Mouse (Mus musculus): ENCODE results near the gene Hist1h2bj. TPM values are rescaled to one million over a fixed set of nuclear protein-coding genes. Genes with fewer than 3 reads are reported as not detected.
"Not testable (repeated sequence)": the region's sequence is repeated elsewhere in the genome, so short reads cannot be mapped to it uniquely, and the experiment has no call there.

Hist1h2bj gene
- polyA plus RNA-seq, 1 experiment from 2014 or later = 2.5 TPM

- Histone ChIP-seq H3K9me3 (ENCODE audit: control insufficient read depth, low read length) (no peaks in the 10 kb centered on the region), H3K9ac (ENCODE audit: low read depth, low read length) (peak overlapping the region; percentile 54), H3K4me1 (ENCODE audit: control insufficient read depth, insufficient read depth, low read depth, low read length) (peaks cover 19% of the 10 kb centered on the region), H3K27me3 (replicated peaks; ENCODE audit: control insufficient read depth, insufficient read depth, low read length) (no peaks in the 10 kb centered on the region), H3K36me3 (ENCODE audit: control insufficient read depth, insufficient read depth, low read length) (no peaks in the 10 kb centered on the region), H3K4me3 (ENCODE audit: low read length) (peak overlapping the region; percentile 45), H3K4me2 (ENCODE audit: low read length) (peak overlapping the region; percentile 77), H3K27ac (ENCODE audit: low read depth, low read length) (peak overlapping the region; percentile 51; the same call in 1 of the 2 replicates)
- 2% methylated on average over 17 of the region's 23 CpGs for WGBS
- ATAC-seq = no peak
Observed at GRCm38 (mm10) chr13:22036149-22036956, 6.7 kb upstream of the Hist1h2bj start.

DNA sequence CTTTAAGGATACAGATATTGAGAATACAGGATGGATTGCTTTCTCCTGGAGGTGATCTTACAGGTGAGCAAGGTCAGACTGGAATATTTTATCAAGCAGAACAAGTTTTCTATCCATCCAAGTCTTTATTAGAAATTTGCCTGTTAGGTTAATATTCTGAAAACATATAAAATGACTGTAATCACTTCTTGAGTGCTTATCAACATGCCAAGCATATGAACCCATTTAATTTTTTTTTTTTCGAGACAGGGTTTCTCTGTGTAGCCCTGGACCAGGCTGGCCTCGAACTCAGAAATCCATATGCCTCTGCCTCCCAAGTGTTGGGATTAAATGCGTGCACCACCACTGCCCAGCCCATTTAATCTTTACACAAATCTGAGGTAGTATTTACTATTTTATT lies 6.0 kb upstream of the Hist1h2bj start:
- Histone ChIP-seq H3K27me3 (replicated peaks; ENCODE audit: control insufficient read depth, insufficient read depth, low read length) (no peaks in the 10 kb centered on the region), H3K27ac (ENCODE audit: low read depth, low read length) (no peak overlapping the region), H3K4me3 (ENCODE audit: low read length) (no peak overlapping the region), H3K36me3 (ENCODE audit: control insufficient read depth, insufficient read depth, low read length) (no peaks in the 10 kb centered on the region), H3K9me3 (ENCODE audit: control insufficient read depth, low read length) (no peaks in the 10 kb centered on the region), H3K4me2 (ENCODE audit: low read length) (no peak overlapping the region; the same call in 1 of the 2 replicates), H3K9ac (ENCODE audit: low read depth, low read length) (no peak overlapping the region), H3K4me1 (ENCODE audit: control insufficient read depth, insufficient read depth, low read depth, low read length) (peaks cover 23% of the 10 kb centered on the region)
- ATAC-seq = no peak
- WGBS = 64% methylated on average over 3 of the region's 3 CpGs

DNA sequence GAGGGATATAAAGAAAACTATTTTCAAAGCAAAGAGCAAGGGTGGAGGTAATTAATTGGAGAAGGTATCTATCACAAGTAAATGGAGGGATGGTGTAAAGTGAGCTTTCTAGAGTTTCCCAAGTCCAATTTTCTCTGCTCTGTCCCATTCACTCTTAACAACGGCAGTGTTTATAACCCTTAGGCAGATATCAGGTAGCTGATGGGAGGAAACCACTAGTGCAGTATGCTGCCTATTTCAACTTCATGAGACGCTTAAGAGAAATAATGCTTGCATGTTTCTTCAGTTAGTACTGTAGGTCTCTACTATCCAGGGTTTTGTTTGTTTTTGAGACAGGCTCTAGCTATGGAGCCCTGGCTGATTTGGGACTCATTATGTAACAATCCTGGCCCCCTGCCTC lies 5.6 kb upstream of the Hist1h2bj start:
- Histone ChIP-seq H3K27ac (ENCODE audit: low read depth, low read length) (no peak overlapping the region), H3K4me2 (ENCODE audit: low read length) (no peak overlapping the region)
- 86% methylated on average over 2 of the region's 2 CpGs for WGBS

GRCm38 (mm10) chr13:22039364-22039763 lies 3.6 kb upstream of the Hist1h2bj start:
- Histone ChIP-seq H3K27me3 (replicated peaks; ENCODE audit: control insufficient read depth, insufficient read depth, low read length) (no peaks in the 10 kb centered on the region), H3K9ac (ENCODE audit: low read depth, low read length) (no peak overlapping the region), H3K4me2 (ENCODE audit: low read length) (no peak overlapping the region), H3K36me3 (ENCODE audit: control insufficient read depth, insufficient read depth, low read length) (no peaks in the 10 kb centered on the region), H3K27ac (ENCODE audit: low read depth, low read length) (no peak overlapping the region), H3K4me1 (ENCODE audit: control insufficient read depth, insufficient read depth, low read depth, low read length) (peaks cover 27% of the 10 kb centered on the region), H3K9me3 (ENCODE audit: control insufficient read depth, low read length) (no peaks in the 10 kb centered on the region), H3K4me3 (ENCODE audit: low read length) (no peak overlapping the region)
- 67% methylated on average over 5 of the region's 5 CpGs for WGBS
- no peak for ATAC-seq

More for the DNA sequence above, 5.6 kb upstream of the Hist1h2bj start:
- Histone ChIP-seq H3K36me3 (ENCODE audit: control insufficient read depth, insufficient read depth, low read length) (no peaks in the 10 kb centered on the region), H3K9me3 (ENCODE audit: control insufficient read depth, low read length) (no peaks in the 10 kb centered on the region), H3K4me1 (ENCODE audit: control insufficient read depth, insufficient read depth, low read depth, low read length) (peaks cover 27% of the 10 kb centered on the region), H3K9ac (ENCODE audit: low read depth, low read length) (no peak overlapping the region), H3K4me3 (ENCODE audit: low read length) (no peak overlapping the region), H3K27me3 (replicated peaks; ENCODE audit: control insufficient read depth, insufficient read depth, low read length) (no peaks in the 10 kb centered on the region)
- no peak for ATAC-seq

DNA sequence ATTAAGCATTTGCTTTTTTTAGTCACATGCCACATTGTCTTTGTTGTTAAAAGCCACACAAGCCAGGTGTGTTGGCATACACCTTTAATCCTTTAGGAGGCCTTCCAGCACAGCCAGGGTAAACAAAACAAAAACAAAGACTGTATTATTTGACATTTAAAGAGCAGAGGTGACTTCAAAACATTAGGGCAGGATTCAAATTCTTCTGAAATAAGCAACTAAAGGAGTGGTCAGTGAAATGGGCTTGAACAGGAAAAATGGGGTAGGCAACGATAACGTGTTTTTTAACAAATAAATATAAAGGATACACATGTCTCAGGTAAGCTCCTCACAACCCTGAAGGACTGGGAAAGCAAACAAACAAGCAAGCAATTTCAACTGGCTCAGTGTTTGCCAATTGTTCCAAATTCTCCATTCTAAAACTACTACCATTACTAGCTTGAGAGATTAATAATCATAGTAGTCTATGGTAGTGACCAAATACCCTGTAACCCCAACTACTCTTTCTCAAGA lies 3.0 kb upstream of the Hist1h2bj start:
- Histone ChIP-seq H3K4me3 (ENCODE audit: low read length) (no peak overlapping the region; the same call in 1 of the 2 replicates), H3K4me2 (ENCODE audit: low read length) (peak overlapping the region; percentile 90), H3K27me3 (replicated peaks; ENCODE audit: control insufficient read depth, insufficient read depth, low read length) (no peaks in the 10 kb centered on the region), H3K27ac (ENCODE audit: low read depth, low read length) (no peak overlapping the region), H3K36me3 (ENCODE audit: control insufficient read depth, insufficient read depth, low read length) (no peaks in the 10 kb centered on the region), H3K9ac (ENCODE audit: low read depth, low read length) (no peak overlapping the region), H3K4me1 (ENCODE audit: control insufficient read depth, insufficient read depth, low read depth, low read length) (peaks cover 22% of the 10 kb centered on the region), H3K9me3 (ENCODE audit: control insufficient read depth, low read length) (no peaks in the 10 kb centered on the region)
- ATAC-seq = no peak
- WGBS = 6% methylated on average over 2 of the region's 2 CpGs

- Histone ChIP-seq H3K27ac (ENCODE audit: low read depth, low read length) (peak overlapping the region; percentile 64), H3K36me3 (ENCODE audit: control insufficient read depth, insufficient read depth, low read length) (no peaks in the 10 kb centered on the region), H3K27me3 (replicated peaks; ENCODE audit: control insufficient read depth, insufficient read depth, low read length) (no peaks in the 10 kb centered on the region), H3K4me1 (ENCODE audit: control insufficient read depth, insufficient read depth, low read depth, low read length) (peaks cover 22% of the 10 kb centered on the region), H3K9ac (ENCODE audit: low read depth, low read length) (peak overlapping the region; percentile 48), H3K4me2 (ENCODE audit: low read length) (peak overlapping the region; percentile 90), H3K9me3 (ENCODE audit: control insufficient read depth, low read length) (no peaks in the 10 kb centered on the region), H3K4me3 (ENCODE audit: low read length) (peak overlapping the region; percentile 44)
- no peak; the same call in 1 of the 2 replicates for ATAC-seq
- WGBS = under 1% methylated on average over 13 of the region's 24 CpGs
Observed at GRCm38 (mm10) chr13:22040464-22041141, 2.4 kb upstream of the Hist1h2bj start.

DNA sequence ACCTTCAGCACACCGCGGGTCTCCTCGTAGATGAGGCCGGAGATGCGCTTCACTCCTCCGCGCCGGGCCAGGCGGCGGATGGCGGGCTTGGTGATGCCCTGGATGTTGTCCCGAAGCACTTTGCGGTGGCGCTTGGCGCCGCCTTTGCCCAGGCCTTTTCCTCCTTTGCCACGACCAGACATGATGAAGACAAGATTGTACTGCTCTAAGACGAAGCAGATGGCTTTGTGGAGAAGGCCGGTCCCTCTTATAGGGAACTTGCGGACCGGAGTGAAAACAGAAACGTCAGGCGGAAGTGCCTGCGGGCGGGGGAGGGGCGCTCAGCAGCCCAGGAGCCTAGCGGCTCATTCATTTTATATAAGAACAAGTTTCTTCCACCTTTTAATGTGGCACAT lies 1.9 kb upstream of the Hist1h2bj start, which contains the start of gene Hist1h4i:
Hist1h4i (minus strand) TSS at position 221 of the 395 bp plus-strand sequence.
- peak within 1 kb of the TSS; percentile 90 for H3K4me2 ChIP-seq (ENCODE audit: low read length)
- under 1% methylated on average over 19 of the region's 27 CpGs for WGBS
- ATAC-seq = peak; percentile 70
- H3K27ac ChIP-seq (ENCODE audit: low read depth, low read length) = peak within 1 kb of the TSS; percentile 66
- H3K4me3 ChIP-seq (ENCODE audit: low read length) = peak within 1 kb of the TSS; percentile 44
- peaks cover 22% of the 10 kb centered on the region for H3K4me1 ChIP-seq (ENCODE audit: control insufficient read depth, insufficient read depth, low read depth, low read length)
- H3K9ac ChIP-seq (ENCODE audit: low read depth, low read length) = peak within 1 kb of the TSS; percentile 48
- H3K27me3 ChIP-seq (replicated peaks; ENCODE audit: control insufficient read depth, insufficient read depth, low read length); H3K36me3 ChIP-seq (ENCODE audit: control insufficient read depth, insufficient read depth, low read length); H3K9me3 ChIP-seq (ENCODE audit: control insufficient read depth, low read length): not testable (repeated sequence)

DNA sequence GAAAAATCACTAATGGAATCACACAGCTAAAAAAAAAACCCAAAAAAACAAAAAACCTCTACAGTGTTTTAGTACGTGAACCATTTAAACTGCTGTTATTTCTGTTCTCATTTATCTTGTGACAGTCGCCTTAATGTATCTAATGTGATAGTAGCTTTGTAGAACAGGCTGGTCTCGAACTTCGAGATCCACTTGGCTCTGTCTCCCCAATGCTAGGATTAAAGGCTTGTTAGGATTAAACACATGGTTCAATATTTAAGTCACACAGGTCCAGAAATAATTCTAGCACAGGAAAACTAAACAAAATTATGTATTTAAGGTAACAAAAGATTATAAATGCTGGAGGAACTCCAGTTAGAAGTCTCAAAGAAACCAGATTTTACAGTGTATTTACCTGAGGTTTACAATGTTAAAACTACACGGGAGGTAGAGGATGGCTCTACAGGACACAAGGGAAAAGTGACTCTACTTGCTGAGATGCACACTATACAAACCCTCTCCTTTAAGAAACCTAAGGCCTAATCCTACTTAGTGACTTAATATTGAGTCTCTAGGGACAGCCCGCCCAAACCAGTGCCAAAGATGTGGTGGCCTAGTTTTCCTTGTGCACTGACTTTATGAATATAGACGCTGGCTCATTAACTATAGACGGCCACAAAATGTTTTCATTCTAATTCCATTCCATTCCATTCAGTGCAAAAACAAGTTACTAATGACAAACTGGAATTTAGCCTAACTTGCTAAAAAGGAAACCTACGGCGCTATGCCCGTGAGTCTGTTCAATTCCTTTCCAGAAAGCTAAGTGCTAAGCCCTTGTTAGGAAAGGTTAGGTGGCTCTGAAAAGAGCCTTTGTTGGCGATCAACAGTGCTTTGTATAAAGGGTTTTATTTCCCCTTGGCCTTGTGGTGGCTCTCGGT lies 1.1 kb upstream of the Hist1h2bj start:
- ATAC-seq = no peak
- H3K27ac ChIP-seq (ENCODE audit: low read depth, low read length) = peak overlapping the region; percentile 66
- H3K36me3 ChIP-seq (ENCODE audit: control insufficient read depth, insufficient read depth, low read length) = no peaks in the 10 kb centered on the region
- H3K4me1 ChIP-seq (ENCODE audit: control insufficient read depth, insufficient read depth, low read depth, low read length) = peaks cover 15% of the 10 kb centered on the region
- H3K4me3 ChIP-seq (ENCODE audit: low read length) = peak overlapping the region; percentile 37
- WGBS = 3% methylated on average over 13 of the region's 13 CpGs
- peak overlapping the region; percentile 90 for H3K4me2 ChIP-seq (ENCODE audit: low read length)
- H3K9me3 ChIP-seq (ENCODE audit: control insufficient read depth, low read length) = no peaks in the 10 kb centered on the region
- no peaks in the 10 kb centered on the region for H3K27me3 ChIP-seq (replicated peaks; ENCODE audit: control insufficient read depth, insufficient read depth, low read length)
- H3K9ac ChIP-seq (ENCODE audit: low read depth, low read length) = peak overlapping the region; percentile 43
